Mouse (Mus musculus) ES-E14 (cell line): ENCODE measurements at regions not wholly inside any gene's neighbourhood (a gene's known extent, or its start where the extent isn't known, plus 50 kb on each side); places are given as distances from the start of the nearest gene placed in this dataset.

Source experiments
- CHD2 ChIP-seq: IDR thresholded peaks from 2 replicates; pipeline ENCODE4 v1.6.1; 2014; ENCODE audit warnings: mild to moderate bottlenecking, low read depth, low read length, inconsistent platforms
- HCFC1 ChIP-seq: IDR thresholded peaks from 2 replicates; pipeline ENCODE4 v1.6.1; 2012; ENCODE audit warnings: low read length, inconsistent platforms, borderline replicate concordance; ENCODE audit not compliant: insufficient read depth
- MAFK ChIP-seq: IDR thresholded peaks from 2 replicates; pipeline ENCODE4 v1.6.1; 2014; ENCODE audit warnings: mild to moderate bottlenecking, low read depth, low read length, inconsistent platforms; ENCODE audit not compliant: insufficient read depth

DNA sequence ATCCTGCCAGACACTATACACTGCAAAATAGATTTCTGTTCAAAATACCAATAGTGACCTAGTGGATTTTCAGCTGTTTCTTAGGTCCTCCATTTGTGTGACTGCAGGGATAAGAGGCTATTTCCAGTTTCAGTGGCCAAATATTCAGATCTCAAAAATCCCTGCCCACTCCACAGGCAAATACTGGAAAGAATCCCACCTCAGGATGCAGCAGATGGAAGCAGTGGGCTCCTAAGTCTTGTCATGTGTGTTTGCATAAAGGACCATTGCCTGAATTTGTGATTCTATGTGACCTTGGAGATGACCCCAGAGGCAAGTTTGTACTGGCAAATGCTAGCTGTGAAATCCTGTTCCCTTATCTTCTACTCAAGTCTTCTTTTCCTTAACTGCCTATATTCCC is 175.2 kb upstream of the Thrb start:
- no peak for TF ChIP-seq HCFC1
- no peak for TF ChIP-seq CHD2
- TF ChIP-seq MAFK, result no peak
